15 mouse cellular contexts compared by ENCODE assay signal in the genomic region with DNA sequence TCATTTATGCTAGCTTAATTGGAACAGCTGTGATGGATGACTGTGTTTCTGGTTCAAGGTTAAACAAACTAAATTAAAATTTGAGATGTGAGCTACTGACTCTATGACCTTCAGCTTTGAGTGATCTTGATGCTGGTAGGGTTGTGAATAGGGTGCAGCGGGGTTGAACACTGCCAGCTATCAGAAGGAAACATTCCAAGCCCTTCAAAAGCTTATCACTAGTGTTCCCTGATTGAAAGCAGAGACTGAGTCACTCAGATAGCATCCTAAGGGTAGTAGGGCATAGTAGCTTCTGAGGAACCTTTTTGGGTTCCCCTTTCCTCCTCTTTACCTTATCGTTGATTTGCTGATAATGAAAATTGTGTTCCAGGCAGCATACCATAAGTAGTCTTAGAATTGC.
"Had no signal": no experiment of that assay in that cellular context is flagged by ENCODE, and none has a peak within 500 bp of the region (broad histone marks: within the 10 kb centered on the region; RNA-seq: fewer than 3 reads in every experiment).

No protein-coding gene starts in this region.

- H3K4me2 ChIP-seq: liver, embryonic 11.5 days; liver, embryonic 15.5 days; midbrain, embryonic 11.5 days; midbrain, embryonic 15.5 days; neural tube, embryonic 12.5 days had no signal

- ATAC-seq: lung, postnatal 0 days; midbrain, embryonic 15.5 days had no signal

- H3K27ac ChIP-seq: kidney, postnatal 0 days; limb, embryonic 10.5 days; liver, embryonic 15.5 days; midbrain, embryonic 15.5 days; neural tube, embryonic 12.5 days; stomach, postnatal 0 days had no signal

- H3K9ac ChIP-seq: liver, embryonic 15.5 days; midbrain, embryonic 15.5 days; neural tube, embryonic 12.5 days had no signal

- H3K36me3 ChIP-seq: limb, embryonic 10.5 days; liver, embryonic 15.5 days; midbrain, embryonic 15.5 days; neural tube, embryonic 12.5 days had no signal

- H3K9me3 ChIP-seq: limb, embryonic 10.5 days; liver, embryonic 15.5 days; midbrain, embryonic 15.5 days; neural tube, embryonic 12.5 days had no signal

- H3K27me3 ChIP-seq: liver, embryonic 15.5 days; midbrain, embryonic 15.5 days; neural tube, embryonic 12.5 days had no signal

- DNase-seq: kidney, postnatal 36 days; layer of hippocampus, adult 9-11 months; layer of hippocampus, postnatal 36 days; lung, adult 2 months; lung, postnatal 36 days; thymus, postnatal 4 days had no signal

- H3K4me3 ChIP-seq: limb, embryonic 10.5 days; liver, embryonic 15.5 days; midbrain, embryonic 15.5 days; neural tube, embryonic 12.5 days had no signal

- H3K4me1 ChIP-seq: limb, embryonic 10.5 days; liver, embryonic 15.5 days; midbrain, embryonic 15.5 days; neural tube, embryonic 12.5 days had no signal
